Mouse (Mus musculus): ENCODE results near the gene Slc29a4. TPM values are rescaled to one million over a fixed set of nuclear protein-coding genes. Genes with fewer than 3 reads are reported as not detected.

Slc29a4 gene
- polyA plus RNA-seq, 1 experiment from 2014 or later: 4.8 TPM

DNA sequence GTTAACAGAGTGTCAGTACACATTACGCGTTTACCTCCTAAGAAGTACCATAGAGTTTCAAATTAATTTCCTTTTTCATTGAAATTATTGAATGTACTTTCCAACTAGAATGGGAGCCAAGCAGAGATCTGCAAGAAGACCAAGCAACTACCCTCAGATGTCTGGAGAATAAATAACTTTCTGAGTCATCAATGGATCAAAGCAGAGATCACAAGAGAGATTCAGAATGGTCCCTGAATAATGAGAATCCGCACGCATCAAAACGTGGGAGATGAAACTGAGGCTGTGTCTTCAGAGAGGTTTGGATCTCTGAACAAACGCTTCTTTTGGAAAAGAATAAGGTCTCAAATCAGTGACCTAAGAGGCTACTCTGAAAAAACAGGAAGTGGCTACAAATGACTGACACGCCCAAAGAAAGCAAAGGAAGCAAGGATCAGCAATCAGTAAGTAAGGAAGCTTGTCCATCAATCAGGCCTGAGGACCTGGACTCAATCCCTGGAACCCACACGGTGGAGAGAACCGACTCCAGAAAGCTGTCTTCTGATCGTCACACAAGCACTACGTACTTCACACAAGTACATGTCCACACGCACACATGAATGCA is 54.8 kb downstream of the Slc29a4 start:
- WGBS: 81% methylated on average over 12 of the region's 12 CpGs
- Histone ChIP-seq H3K4me2 (ENCODE audit: low read depth, low read length) (no peak overlapping the region), H3K27ac (ENCODE audit: low read length) (no peak overlapping the region), H3K36me3 (ENCODE audit: control insufficient read depth, insufficient read depth, low read length) (peaks cover 36% of the 10 kb centered on the region), H3K9me3 (replicated peaks; ENCODE audit: control insufficient read depth, low read length) (no peaks in the 10 kb centered on the region), H3K4me3 (replicated peaks; ENCODE audit: low read length) (no peak overlapping the region), H3K27me3 (ENCODE audit: control insufficient read depth, insufficient read depth, low read length) (no peaks in the 10 kb centered on the region), H3K9ac (ENCODE audit: low read length) (no peak overlapping the region), H3K4me1 (ENCODE audit: control insufficient read depth, insufficient read depth, low read length) (no peaks in the 10 kb centered on the region)
- no peak for ATAC-seq (ENCODE audit: insufficient read depth, low FRiP score)

DNA sequence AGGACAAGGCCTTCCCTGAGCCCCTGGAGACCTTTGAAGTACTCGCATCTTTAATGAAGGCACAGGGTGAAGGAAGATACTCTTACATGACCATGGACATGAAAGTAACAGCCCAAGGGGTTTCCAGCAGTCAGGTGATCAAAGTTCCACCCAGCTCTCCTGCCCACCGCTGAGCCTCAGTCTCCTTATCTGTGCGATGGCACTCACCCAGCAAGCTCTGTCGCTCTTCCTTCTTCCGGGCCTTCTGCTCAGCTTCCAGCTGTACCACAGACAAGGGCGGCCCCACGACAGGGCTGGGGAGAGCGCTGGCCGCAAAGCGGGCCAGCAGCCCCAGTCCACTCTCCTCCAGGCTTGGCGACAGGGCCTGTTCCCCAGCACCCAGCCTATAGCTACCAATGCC is 57.9 kb downstream of the Slc29a4 start:
- H3K4me2 ChIP-seq (ENCODE audit: low read depth, low read length): no peak overlapping the region
- no peaks in the 10 kb centered on the region for H3K27me3 ChIP-seq (ENCODE audit: control insufficient read depth, insufficient read depth, low read length)
- H3K36me3 ChIP-seq (ENCODE audit: control insufficient read depth, insufficient read depth, low read length): peaks cover 22% of the 10 kb centered on the region
- H3K9ac ChIP-seq (ENCODE audit: low read length): no peak overlapping the region
- WGBS: 79% methylated on average over 11 of the region's 11 CpGs
- no peak for ATAC-seq (ENCODE audit: insufficient read depth, low FRiP score)
- H3K27ac ChIP-seq (ENCODE audit: low read length): no peak overlapping the region
- H3K4me1 ChIP-seq (ENCODE audit: control insufficient read depth, insufficient read depth, low read length): no peaks in the 10 kb centered on the region
- H3K9me3 ChIP-seq (replicated peaks; ENCODE audit: control insufficient read depth, low read length): no peaks in the 10 kb centered on the region
- H3K4me3 ChIP-seq (replicated peaks; ENCODE audit: low read length): no peak overlapping the region

DNA sequence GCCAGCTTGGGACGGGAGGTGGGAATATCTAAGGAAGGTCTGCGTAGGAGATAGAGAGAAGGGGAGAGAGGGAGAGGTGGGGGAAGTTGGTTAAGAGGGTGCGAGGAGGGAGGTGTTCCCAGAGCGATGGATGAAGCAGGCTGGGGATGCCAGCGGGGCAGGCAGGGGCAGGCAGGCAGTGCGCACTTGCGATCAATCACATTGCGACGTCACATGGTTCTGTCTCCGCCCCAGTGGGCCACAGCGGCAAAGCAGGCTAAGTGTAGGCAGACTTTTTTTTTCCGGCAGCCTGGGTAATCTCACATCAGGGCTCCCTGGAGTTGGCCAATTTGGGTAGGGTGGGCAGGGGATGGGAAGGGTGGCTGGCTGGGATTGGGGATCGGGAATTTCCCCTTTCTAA is 59.9 kb downstream of the Slc29a4 start:
- WGBS: 56% methylated on average over 13 of the region's 13 CpGs
- H3K36me3 ChIP-seq (ENCODE audit: control insufficient read depth, insufficient read depth, low read length): peaks cover 21% of the 10 kb centered on the region
- no peak overlapping the region for H3K4me3 ChIP-seq (replicated peaks; ENCODE audit: low read length)
- H3K27ac ChIP-seq (ENCODE audit: low read length): no peak overlapping the region
- no peaks in the 10 kb centered on the region for H3K4me1 ChIP-seq (ENCODE audit: control insufficient read depth, insufficient read depth, low read length)
- H3K9me3 ChIP-seq (replicated peaks; ENCODE audit: control insufficient read depth, low read length): no peaks in the 10 kb centered on the region
- ATAC-seq (ENCODE audit: insufficient read depth, low FRiP score): no peak
- H3K27me3 ChIP-seq (ENCODE audit: control insufficient read depth, insufficient read depth, low read length): no peaks in the 10 kb centered on the region
- no peak overlapping the region for H3K9ac ChIP-seq (ENCODE audit: low read length)
- H3K4me2 ChIP-seq (ENCODE audit: low read depth, low read length): no peak overlapping the region

GRCm38 (mm10) chr5:142759786-142760185 is 67.5 kb downstream of the Slc29a4 start:
- Histone ChIP-seq H3K9ac (ENCODE audit: low read length) (no peak overlapping the region), H3K9me3 (replicated peaks; ENCODE audit: control insufficient read depth, low read length) (no peaks in the 10 kb centered on the region), H3K27ac (ENCODE audit: low read length) (no peak overlapping the region), H3K4me3 (replicated peaks; ENCODE audit: low read length) (no peak overlapping the region), H3K4me2 (ENCODE audit: low read depth, low read length) (no peak overlapping the region), H3K36me3 (ENCODE audit: control insufficient read depth, insufficient read depth, low read length) (peaks cover 52% of the 10 kb centered on the region), H3K4me1 (ENCODE audit: control insufficient read depth, insufficient read depth, low read length) (no peaks in the 10 kb centered on the region), H3K27me3 (ENCODE audit: control insufficient read depth, insufficient read depth, low read length) (no peaks in the 10 kb centered on the region)
- WGBS: 84% methylated on average over 8 of the region's 8 CpGs
- no peak for ATAC-seq (ENCODE audit: insufficient read depth, low FRiP score)

DNA sequence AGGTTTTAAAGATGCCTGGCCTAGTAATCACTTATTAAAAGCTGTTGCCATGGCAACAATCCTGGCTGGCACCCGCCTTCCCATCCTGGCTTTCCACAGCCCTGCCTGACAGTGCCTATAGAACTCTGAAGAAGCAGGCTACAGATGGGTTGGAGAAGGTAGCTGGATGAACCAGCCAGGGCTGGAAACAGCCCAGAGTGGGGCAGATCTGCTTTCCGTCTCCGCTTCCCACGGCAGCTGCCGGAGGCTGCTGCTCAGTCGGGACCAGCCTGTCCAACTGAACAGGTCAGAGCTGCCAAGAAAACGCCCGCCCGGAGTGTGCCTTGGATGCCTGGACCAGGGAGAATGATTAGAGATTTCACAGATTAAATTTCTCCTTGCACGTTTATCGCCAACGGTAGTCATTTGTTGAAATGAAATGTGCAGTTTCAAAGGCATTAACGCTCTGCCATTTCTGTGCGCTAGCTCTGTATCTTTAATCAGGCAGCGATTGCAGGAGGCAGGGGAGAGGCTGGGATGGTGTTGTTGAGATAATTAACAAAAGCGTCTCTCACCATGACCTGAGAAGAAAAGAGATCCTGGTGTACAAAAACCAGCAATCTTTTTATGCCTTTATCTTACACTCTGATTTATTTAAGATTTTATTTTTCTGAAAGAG is 69.1 kb downstream of the Slc29a4 start:
- Histone ChIP-seq H3K9ac (ENCODE audit: low read length) (no peak overlapping the region), H3K36me3 (ENCODE audit: control insufficient read depth, insufficient read depth, low read length) (peaks cover 51% of the 10 kb centered on the region), H3K4me3 (replicated peaks; ENCODE audit: low read length) (no peak overlapping the region), H3K4me1 (ENCODE audit: control insufficient read depth, insufficient read depth, low read length) (no peaks in the 10 kb centered on the region), H3K27ac (ENCODE audit: low read length) (no peak overlapping the region), H3K27me3 (ENCODE audit: control insufficient read depth, insufficient read depth, low read length) (no peaks in the 10 kb centered on the region), H3K9me3 (replicated peaks; ENCODE audit: control insufficient read depth, low read length) (no peaks in the 10 kb centered on the region), H3K4me2 (ENCODE audit: low read depth, low read length) (no peak overlapping the region)
- WGBS: 88% methylated on average over 16 of the region's 16 CpGs
- ATAC-seq (ENCODE audit: insufficient read depth, low FRiP score): no peak

DNA sequence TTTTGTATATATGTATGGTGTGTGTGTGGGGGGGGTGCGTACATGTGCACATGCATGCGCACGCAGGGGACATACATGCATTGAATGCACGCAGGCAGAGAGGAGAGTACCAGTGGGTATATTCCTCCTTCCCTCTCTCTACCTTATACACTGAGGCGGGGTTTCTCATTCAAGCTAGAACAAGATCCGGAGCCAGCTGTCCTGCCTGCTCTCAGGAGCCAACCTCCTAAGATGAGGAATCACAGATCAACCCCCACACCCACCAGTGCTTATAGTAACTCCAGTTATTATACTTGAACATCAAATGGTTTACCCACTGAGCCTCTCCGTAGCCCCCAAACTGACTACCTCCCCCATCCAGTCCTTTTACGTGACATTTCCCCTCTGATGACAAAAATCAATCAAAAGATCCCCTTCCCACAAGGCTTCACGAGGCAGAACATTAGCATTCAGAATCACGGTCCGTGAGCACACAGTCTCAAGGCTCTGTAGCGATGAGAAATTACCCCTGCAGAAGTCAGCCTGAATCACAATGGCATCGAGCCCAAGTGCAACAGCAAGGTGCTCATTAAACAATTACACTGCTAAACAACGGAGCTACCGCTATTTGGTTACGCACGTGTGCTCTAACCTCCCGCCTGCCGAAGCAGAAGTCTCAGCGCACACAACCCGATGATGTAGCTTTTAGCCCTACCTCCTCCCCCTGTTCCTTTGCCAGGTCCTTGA is 69.9 kb downstream of the Slc29a4 start:
- 89% methylated on average over 21 of the region's 21 CpGs for WGBS
- no peaks in the 10 kb centered on the region for H3K4me1 ChIP-seq (ENCODE audit: control insufficient read depth, insufficient read depth, low read length)
- H3K27me3 ChIP-seq (ENCODE audit: control insufficient read depth, insufficient read depth, low read length): no peaks in the 10 kb centered on the region
- no peaks in the 10 kb centered on the region for H3K9me3 ChIP-seq (replicated peaks; ENCODE audit: control insufficient read depth, low read length)
- no peak overlapping the region for H3K9ac ChIP-seq (ENCODE audit: low read length)
- ATAC-seq (ENCODE audit: insufficient read depth, low FRiP score): no peak
- H3K4me2 ChIP-seq (ENCODE audit: low read depth, low read length): no peak overlapping the region
- H3K27ac ChIP-seq (ENCODE audit: low read length): no peak overlapping the region
- H3K36me3 ChIP-seq (ENCODE audit: control insufficient read depth, insufficient read depth, low read length): peaks cover 51% of the 10 kb centered on the region
- H3K4me3 ChIP-seq (replicated peaks; ENCODE audit: low read length): no peak overlapping the region

DNA sequence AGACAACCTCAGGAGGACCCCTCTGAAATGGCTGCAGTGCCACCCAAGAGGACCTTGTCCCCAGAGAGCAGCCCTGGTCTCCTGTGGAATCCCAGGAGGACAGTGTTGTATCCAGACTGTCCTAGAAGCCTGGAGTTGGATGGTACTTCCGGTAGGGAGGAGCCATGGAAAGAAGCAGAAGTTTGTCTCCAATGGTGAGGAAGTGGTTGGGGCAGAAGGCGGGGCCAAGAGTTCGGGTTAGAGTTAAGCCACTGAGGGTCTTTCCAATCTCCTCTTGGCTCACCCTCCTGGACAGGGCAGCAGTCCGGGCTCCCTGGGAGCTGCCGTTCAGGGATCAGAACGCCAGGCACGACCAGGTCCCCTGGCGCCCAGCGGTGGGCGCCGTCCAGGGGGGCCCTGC is 72.0 kb downstream of the Slc29a4 start:
- Histone ChIP-seq H3K9me3 (replicated peaks; ENCODE audit: control insufficient read depth, low read length) (no peaks in the 10 kb centered on the region), H3K27ac (ENCODE audit: low read length) (no peak overlapping the region), H3K36me3 (ENCODE audit: control insufficient read depth, insufficient read depth, low read length) (peaks cover 43% of the 10 kb centered on the region), H3K4me2 (ENCODE audit: low read depth, low read length) (no peak overlapping the region), H3K27me3 (ENCODE audit: control insufficient read depth, insufficient read depth, low read length) (no peaks in the 10 kb centered on the region), H3K4me3 (replicated peaks; ENCODE audit: low read length) (no peak overlapping the region), H3K4me1 (ENCODE audit: control insufficient read depth, insufficient read depth, low read length) (peaks cover 8% of the 10 kb centered on the region; the same call in 1 of the 2 replicates), H3K9ac (ENCODE audit: low read length) (no peak overlapping the region)
- WGBS: 62% methylated on average over 11 of the region's 11 CpGs
- ATAC-seq (ENCODE audit: insufficient read depth, low FRiP score): no peak

GRCm38 (mm10) chr5:142764889-142765288 is 72.6 kb downstream of the Slc29a4 start:
- Histone ChIP-seq H3K4me3 (replicated peaks; ENCODE audit: low read length) (no peak overlapping the region), H3K9me3 (replicated peaks; ENCODE audit: control insufficient read depth, low read length) (no peaks in the 10 kb centered on the region), H3K4me1 (ENCODE audit: control insufficient read depth, insufficient read depth, low read length) (peaks cover 8% of the 10 kb centered on the region; the same call in 1 of the 2 replicates), H3K27ac (ENCODE audit: low read length) (no peak overlapping the region), H3K27me3 (ENCODE audit: control insufficient read depth, insufficient read depth, low read length) (no peaks in the 10 kb centered on the region), H3K4me2 (ENCODE audit: low read depth, low read length) (no peak overlapping the region), H3K36me3 (ENCODE audit: control insufficient read depth, insufficient read depth, low read length) (peaks cover 38% of the 10 kb centered on the region), H3K9ac (ENCODE audit: low read length) (no peak overlapping the region)
- no peak for ATAC-seq (ENCODE audit: insufficient read depth, low FRiP score)
- WGBS: 85% methylated on average over 15 of the region's 15 CpGs

DNA sequence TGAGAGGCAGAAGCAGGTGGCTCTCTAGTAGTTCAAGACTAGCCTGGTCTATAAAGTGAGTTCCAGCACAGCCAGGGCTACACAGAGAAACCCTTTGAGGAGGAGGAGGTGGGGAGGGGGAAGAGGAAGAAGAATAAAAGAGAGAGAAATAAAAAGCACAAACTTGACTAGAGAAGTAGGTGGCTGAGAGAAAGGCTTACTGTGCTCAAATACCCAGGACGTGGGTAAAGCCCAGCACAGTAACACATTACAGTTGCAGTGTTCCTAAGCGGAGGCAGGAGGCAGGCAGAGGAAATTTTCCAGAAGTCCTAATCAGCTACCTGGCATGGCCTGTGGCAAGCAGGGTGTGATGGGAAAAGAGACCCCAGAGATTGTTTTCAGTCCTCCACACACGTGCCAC is 74.4 kb downstream of the Slc29a4 start:
- H3K27me3 ChIP-seq (ENCODE audit: control insufficient read depth, insufficient read depth, low read length): no peaks in the 10 kb centered on the region

More for the DNA sequence above, 74.4 kb downstream of the Slc29a4 start:
- ATAC-seq (ENCODE audit: insufficient read depth, low FRiP score): no peak
- H3K36me3 ChIP-seq (ENCODE audit: control insufficient read depth, insufficient read depth, low read length): peaks cover 35% of the 10 kb centered on the region; the same call in 1 of the 2 replicates
- H3K9ac ChIP-seq (ENCODE audit: low read length): no peak overlapping the region
- H3K4me1 ChIP-seq (ENCODE audit: control insufficient read depth, insufficient read depth, low read length): peaks cover 10% of the 10 kb centered on the region; the same call in 1 of the 2 replicates
- WGBS: 83% methylated on average over 3 of the region's 3 CpGs
- no peaks in the 10 kb centered on the region for H3K9me3 ChIP-seq (replicated peaks; ENCODE audit: control insufficient read depth, low read length)
- H3K27ac ChIP-seq (ENCODE audit: low read length): no peak overlapping the region
- no peak overlapping the region for H3K4me3 ChIP-seq (replicated peaks; ENCODE audit: low read length)
- no peak overlapping the region for H3K4me2 ChIP-seq (ENCODE audit: low read depth, low read length)

Measured in stomach, embryonic 16.5 days (tissue).